Mouse (Mus musculus): Measurements from ENCODE around the gene Esyt2. TPM values are rescaled to one million over a fixed set of nuclear protein-coding genes. Genes with fewer than 3 reads are reported as not detected.

Esyt2 gene
- polyA plus RNA-seq, 1 experiment from 2014 or later: 11.9 TPM

GRCm38 (mm10) chr12:116368857-116369256 lies 87.9 kb downstream of the Esyt2 start:
- H3K4me3 ChIP-seq: no peak overlapping the region
- 94% methylated on average over 2 of the region's 2 CpGs for WGBS
- H3K4me1 ChIP-seq (replicated peaks): no peaks in the 10 kb centered on the region
- H3K9me3 ChIP-seq: no peaks in the 10 kb centered on the region
- H3K9ac ChIP-seq: no peak overlapping the region
- peaks cover 49% of the 10 kb centered on the region for H3K36me3 ChIP-seq
- no peak for ATAC-seq (ENCODE audit: low FRiP score)
- no peak overlapping the region for H3K27ac ChIP-seq
- H3K27me3 ChIP-seq: no peaks in the 10 kb centered on the region
- no peak overlapping the region for H3K4me2 ChIP-seq

- Histone ChIP-seq H3K9ac (no peak overlapping the region), H3K27ac (no peak overlapping the region), H3K9me3 (no peaks in the 10 kb centered on the region), H3K27me3 (no peaks in the 10 kb centered on the region), H3K4me2 (no peak overlapping the region), H3K4me3 (no peak overlapping the region), H3K36me3 (peaks cover 9% of the 10 kb centered on the region), H3K4me1 (replicated peaks) (no peaks in the 10 kb centered on the region)
- WGBS: 74% methylated on average over 2 of the region's 2 CpGs
- ATAC-seq (ENCODE audit: low FRiP score): no peak
Observed at GRCm38 (mm10) chr12:116383101-116383500, 102.1 kb downstream of the Esyt2 start.

- Histone ChIP-seq H3K36me3 (peaks cover 9% of the 10 kb centered on the region), H3K27me3 (no peaks in the 10 kb centered on the region), H3K9me3 (no peaks in the 10 kb centered on the region), H3K27ac (no peak overlapping the region), H3K4me1 (replicated peaks) (no peaks in the 10 kb centered on the region), H3K4me2 (no peak overlapping the region), H3K4me3 (no peak overlapping the region), H3K9ac (no peak overlapping the region)
- ATAC-seq (ENCODE audit: low FRiP score): no peak
Observed at GRCm38 (mm10) chr12:116383995-116384394, 103.0 kb downstream of the Esyt2 start.

GRCm38 (mm10) chr12:116386802-116387201 lies 105.8 kb downstream of the Esyt2 start:
- Histone ChIP-seq H3K36me3 (no peaks in the 10 kb centered on the region), H3K27ac (no peak overlapping the region), H3K9ac (no peak overlapping the region), H3K9me3 (no peaks in the 10 kb centered on the region), H3K4me2 (no peak overlapping the region), H3K4me1 (replicated peaks) (no peaks in the 10 kb centered on the region), H3K4me3 (no peak overlapping the region), H3K27me3 (no peaks in the 10 kb centered on the region)
- 82% methylated on average over 1 of the region's 1 CpGs for WGBS
- no peak for ATAC-seq (ENCODE audit: low FRiP score)

GRCm38 (mm10) chr12:116389868-116390267 lies 108.9 kb downstream of the Esyt2 start:
- Histone ChIP-seq H3K4me2 (no peak overlapping the region), H3K4me1 (replicated peaks) (no peaks in the 10 kb centered on the region), H3K36me3 (no peaks in the 10 kb centered on the region), H3K9me3 (no peaks in the 10 kb centered on the region), H3K4me3 (no peak overlapping the region), H3K27ac (no peak overlapping the region), H3K27me3 (no peaks in the 10 kb centered on the region), H3K9ac (no peak overlapping the region)
- no peak for ATAC-seq (ENCODE audit: low FRiP score)
- WGBS: 43% methylated on average over 1 of the region's 1 CpGs

GRCm38 (mm10) chr12:116394327-116394726 lies 113.3 kb downstream of the Esyt2 start:
- no peak for ATAC-seq (ENCODE audit: low FRiP score)
- no peak overlapping the region for H3K4me2 ChIP-seq
- no peaks in the 10 kb centered on the region for H3K27me3 ChIP-seq
- H3K4me1 ChIP-seq (replicated peaks): no peaks in the 10 kb centered on the region
- H3K4me3 ChIP-seq: no peak overlapping the region
- WGBS: 75% methylated on average over 2 of the region's 2 CpGs
- H3K9me3 ChIP-seq: 0 out of 2 replicates have a peak, but pooled peaks cover 2% of the 10 kb centered on the region
- no peaks in the 10 kb centered on the region for H3K36me3 ChIP-seq
- no peak overlapping the region for H3K27ac ChIP-seq
- no peak overlapping the region for H3K9ac ChIP-seq

GRCm38 (mm10) chr12:116395312-116395711 lies 114.3 kb downstream of the Esyt2 start:
- H3K4me1 ChIP-seq (replicated peaks): no peaks in the 10 kb centered on the region
- no peak overlapping the region for H3K4me3 ChIP-seq
- no peak overlapping the region for H3K27ac ChIP-seq
- H3K9me3 ChIP-seq: 0 out of 2 replicates have a peak, but pooled peaks cover 6% of the 10 kb centered on the region
- H3K9ac ChIP-seq: no peak overlapping the region
- H3K27me3 ChIP-seq: no peaks in the 10 kb centered on the region
- 94% methylated on average over 2 of the region's 2 CpGs for WGBS
- ATAC-seq (ENCODE audit: low FRiP score): no peak
- no peak overlapping the region for H3K4me2 ChIP-seq
- H3K36me3 ChIP-seq: no peaks in the 10 kb centered on the region; the same call in 1 of the 2 replicates

- ATAC-seq (ENCODE audit: low FRiP score): no peak
- H3K36me3 ChIP-seq: peaks cover 7% of the 10 kb centered on the region
- H3K4me1 ChIP-seq (replicated peaks): no peaks in the 10 kb centered on the region
- WGBS: 72% methylated on average over 2 of the region's 2 CpGs
- H3K4me2 ChIP-seq: no peak overlapping the region
- no peak overlapping the region for H3K9ac ChIP-seq
- H3K27ac ChIP-seq: no peak overlapping the region
- peaks cover 15% of the 10 kb centered on the region for H3K9me3 ChIP-seq
- H3K27me3 ChIP-seq: no peaks in the 10 kb centered on the region
- no peak overlapping the region for H3K4me3 ChIP-seq
Observed at GRCm38 (mm10) chr12:116396072-116396695, 115.2 kb downstream of the Esyt2 start.

- peak overlapping the region; percentile 77; the same call in 1 of the 2 replicates for H3K9ac ChIP-seq
- H3K27ac ChIP-seq: no peak overlapping the region
- no peaks in the 10 kb centered on the region for H3K27me3 ChIP-seq
- ATAC-seq (ENCODE audit: low FRiP score): no peak
- WGBS: 98% methylated on average over 18 of the region's 18 CpGs
- H3K4me3 ChIP-seq: peak overlapping the region; percentile 73
- peaks cover 38% of the 10 kb centered on the region for H3K9me3 ChIP-seq
- H3K4me1 ChIP-seq (replicated peaks): peaks cover 18% of the 10 kb centered on the region
- H3K4me2 ChIP-seq: peak overlapping the region; percentile 91
- H3K36me3 ChIP-seq: peaks cover 30% of the 10 kb centered on the region
Observed at GRCm38 (mm10) chr12:116404012-116404679, 123.2 kb downstream of the Esyt2 start.

GRCm38 (mm10) chr12:116405045-116405835 lies 124.2 kb downstream of the Esyt2 start, which contains the start of gene Ncapg2:
Ncapg2 (plus strand) TSS chr12:116405402.
- Histone ChIP-seq H3K9me3 (peaks cover 34% of the 10 kb centered on the region), H3K27me3 (no peaks in the 10 kb centered on the region), H3K4me3 (peak within 1 kb of the TSS; percentile 73), H3K9ac (peak within 1 kb of the TSS; percentile 77), H3K4me1 (replicated peaks) (peaks cover 18% of the 10 kb centered on the region), H3K27ac (peak within 1 kb of the TSS; percentile 35), H3K4me2 (peak within 1 kb of the TSS; percentile 91), H3K36me3 (peaks cover 30% of the 10 kb centered on the region)
- WGBS: under 1% methylated on average over 72 of the region's 72 CpGs
- ATAC-seq (ENCODE audit: low FRiP score): peak; percentile 99

- Histone ChIP-seq H3K4me2 (peak overlapping the region; percentile 91), H3K27me3 (no peaks in the 10 kb centered on the region), H3K36me3 (peaks cover 26% of the 10 kb centered on the region), H3K4me3 (peak overlapping the region; percentile 73), H3K9ac (peak overlapping the region; percentile 77), H3K9me3 (peaks cover 28% of the 10 kb centered on the region), H3K27ac (no peak overlapping the region), H3K4me1 (replicated peaks) (peaks cover 18% of the 10 kb centered on the region)
- ATAC-seq (ENCODE audit: low FRiP score): no peak
- WGBS: 18% methylated on average over 8 of the region's 8 CpGs
Observed at GRCm38 (mm10) chr12:116405836-116406155, 124.8 kb downstream of the Esyt2 start.

- Histone ChIP-seq H3K4me3 (no peak overlapping the region), H3K36me3 (peaks cover 8% of the 10 kb centered on the region)
- 96% methylated on average over 5 of the region's 5 CpGs for WGBS
Observed at GRCm38 (mm10) chr12:116407883-116408282, 126.9 kb downstream of the Esyt2 start.

More at GRCm38 (mm10) chr12:116407883-116408282, 126.9 kb downstream of the Esyt2 start:
- Histone ChIP-seq H3K9ac (no peak overlapping the region), H3K27ac (no peak overlapping the region), H3K27me3 (no peaks in the 10 kb centered on the region), H3K4me2 (no peak overlapping the region), H3K9me3 (peaks cover 9% of the 10 kb centered on the region), H3K4me1 (replicated peaks) (peaks cover 18% of the 10 kb centered on the region)
- ATAC-seq (ENCODE audit: low FRiP score): no peak

Measured in hindbrain, embryonic 13.5 days (tissue).